Mouse (Mus musculus) kidney, embryonic 16.5 days (tissue): Measurements from ENCODE around the gene Crb2. TPM values are rescaled to one million over a fixed set of nuclear protein-coding genes. Genes with fewer than 3 reads are reported as not detected.

Experiments used
- ATAC-seq: fragments of 200-750 bp; cut with Nextera tagmentation; 2 replicates; pipeline ENCODE4 v1.8.0; 2017; ENCODE audit warnings: moderate TSS enrichment; ENCODE audit not compliant: low FRiP score, low TSS enrichment
- H3K27ac ChIP-seq: fragments of 300-500 bp; sonication (generic); 2 replicates; pipeline ENCODE4 v1.5.1; 2014; ENCODE audit warnings: low read length
- H3K27me3 ChIP-seq: fragments of 300-500 bp; sonication (generic); 2 replicates; pipeline ENCODE4 v1.6.1; 2014; ENCODE audit warnings: low read length, control low read depth, mixed read lengths; ENCODE audit not compliant: insufficient read depth
- H3K36me3 ChIP-seq: fragments of 300-500 bp; sonication (generic); 2 replicates; pipeline ENCODE4 v1.6.1; 2014; ENCODE audit warnings: low read length, control low read depth, mixed read lengths; ENCODE audit not compliant: insufficient read depth
- H3K4me1 ChIP-seq: fragments of 300-500 bp; sonication (generic); 2 replicates; pipeline ENCODE4 v1.6.1; 2014; ENCODE audit warnings: low read length, control low read depth, mixed read lengths; ENCODE audit not compliant: insufficient read depth
- H3K4me2 ChIP-seq: fragments of 300-500 bp; sonication (generic); replicated peaks from 2 replicates; pipeline ENCODE4 v1.6.1; 2014; ENCODE audit warnings: low read depth, low read length
- H3K4me3 ChIP-seq: fragments of 300-500 bp; sonication (generic); 2 replicates; pipeline ENCODE4 v1.5.1; 2014; ENCODE audit warnings: mild to moderate bottlenecking, low read length
- H3K9ac ChIP-seq: fragments of 300-500 bp; sonication (generic); replicated peaks from 2 replicates; pipeline ENCODE4 v1.6.1; 2014; ENCODE audit warnings: low read length
- H3K9me3 ChIP-seq: fragments of 300-500 bp; sonication (generic); 2 replicates; pipeline ENCODE4 v1.6.1; 2016; ENCODE audit warnings: low read length, control low read depth
- WGBS: fragments of 180-500 bp; shearing (Covaris S2); extraction: QIAGEN DNeasy Blood & Tissue Kit; methylation state at CpG from one replicate; pipeline ENCODE4 v1.1.7; 2014; 5-methylcytosine and 5-hydroxymethylcytosine counted together
- polyA plus RNA-seq: library from polyadenylated mRNA; unstranded; fragments of >200 nt; fragmentation: Nextera tagmentation; extraction: Ambion mirVana; gene quantifications from 2 replicates; pipeline ENCODE4 v1.2.1, GENCODE M21; 2015

Crb2 gene
- 4.5 and 4.6 TPM in 2 replicates for polyA plus RNA-seq

- WGBS: 3% methylated on average over 16 of the region's 18 CpGs
These were observed at the start of gene Crb2 for GRCm38 (mm10) chr2:37776016-37776415. Crb2 (plus strand) TSS chr2:37776249.

GRCm38 (mm10) chr2:37731241-37731801 lies 44.7 kb upstream of the Crb2 start:
- 84% methylated on average over 5 of the region's 5 CpGs for WGBS
- H3K27me3 ChIP-seq: no peaks in the 10 kb centered on the region
- H3K4me2 ChIP-seq: no peak overlapping the region
- H3K4me3 ChIP-seq: no peak overlapping the region
- ATAC-seq: no peak
- H3K9ac ChIP-seq: no peak overlapping the region
- H3K27ac ChIP-seq: no peak overlapping the region
- no peaks in the 10 kb centered on the region for H3K36me3 ChIP-seq
- no peaks in the 10 kb centered on the region for H3K9me3 ChIP-seq
- H3K4me1 ChIP-seq: peaks cover 10% of the 10 kb centered on the region

More at GRCm38 (mm10) chr2:37776016-37776415, at the start of gene Crb2:
- peak; percentile 37 for ATAC-seq
- Histone ChIP-seq H3K9ac (peak within 1 kb of the TSS; percentile 47), H3K27me3 (peaks cover 11% of the 10 kb centered on the region; the same call in 1 of the 2 replicates), H3K4me1 (peaks cover 42% of the 10 kb centered on the region), H3K36me3 (no peaks in the 10 kb centered on the region), H3K4me3 (peak within 1 kb of the TSS; percentile 45), H3K4me2 (peak within 1 kb of the TSS; percentile 59), H3K27ac (no peak within 1 kb of the TSS), H3K9me3 (no peaks in the 10 kb centered on the region)

- Histone ChIP-seq H3K9ac (0 out of 2 replicates have a peak overlapping the region, but pooled peaks have one; percentile 25), H3K27ac (no peak overlapping the region), H3K4me1 (peaks cover 10% of the 10 kb centered on the region), H3K4me2 (peak overlapping the region; percentile 46), H3K4me3 (peak overlapping the region; percentile 12; the same call in 1 of the 2 replicates), H3K9me3 (no peaks in the 10 kb centered on the region), H3K36me3 (no peaks in the 10 kb centered on the region), H3K27me3 (no peaks in the 10 kb centered on the region)
- 24% methylated on average over 17 of the region's 17 CpGs for WGBS
- ATAC-seq: peak; percentile 78
These were observed 40.9 kb upstream of the Crb2 start for GRCm38 (mm10) chr2:37734979-37735806.

GRCm38 (mm10) chr2:37735807-37736188 lies 40.3 kb upstream of the Crb2 start:
- Histone ChIP-seq H3K4me3 (peak overlapping the region; percentile 12; the same call in 1 of the 2 replicates), H3K27me3 (no peaks in the 10 kb centered on the region), H3K9ac (no peak overlapping the region), H3K4me2 (peak overlapping the region; percentile 46), H3K4me1 (peaks cover 10% of the 10 kb centered on the region), H3K9me3 (no peaks in the 10 kb centered on the region), H3K27ac (no peak overlapping the region), H3K36me3 (no peaks in the 10 kb centered on the region)
- WGBS: 63% methylated on average over 1 of the region's 1 CpGs
- ATAC-seq: no peak

- WGBS: 47% methylated on average over 20 of the region's 20 CpGs
- Histone ChIP-seq H3K9ac (no peak overlapping the region), H3K27me3 (0 out of 2 replicates have a peak, but pooled peaks cover 2% of the 10 kb centered on the region), H3K4me3 (no peak overlapping the region), H3K4me1 (peaks cover 5% of the 10 kb centered on the region; the same call in 1 of the 2 replicates), H3K36me3 (no peaks in the 10 kb centered on the region), H3K27ac (no peak overlapping the region), H3K4me2 (no peak overlapping the region), H3K9me3 (no peaks in the 10 kb centered on the region)
- no peak for ATAC-seq
These were observed 34.1 kb upstream of the Crb2 start for GRCm38 (mm10) chr2:37741806-37742554.

- H3K4me3 ChIP-seq: no peak overlapping the region
- peaks cover 19% of the 10 kb centered on the region for H3K4me1 ChIP-seq
- H3K9me3 ChIP-seq: no peaks in the 10 kb centered on the region
- WGBS: 84% methylated on average over 10 of the region's 10 CpGs
- H3K36me3 ChIP-seq: no peaks in the 10 kb centered on the region
- H3K9ac ChIP-seq: no peak overlapping the region
- no peak overlapping the region for H3K4me2 ChIP-seq
- no peak overlapping the region for H3K27ac ChIP-seq
- 0 out of 2 replicates have a peak, but pooled peaks cover 2% of the 10 kb centered on the region for H3K27me3 ChIP-seq
- ATAC-seq: peak; percentile 20; the same call in 1 of the 2 replicates
These were observed 31.2 kb upstream of the Crb2 start for GRCm38 (mm10) chr2:37744773-37745395.

- peaks cover 19% of the 10 kb centered on the region for H3K4me1 ChIP-seq
- WGBS: 87% methylated on average over 5 of the region's 5 CpGs
- H3K27ac ChIP-seq: no peak overlapping the region
- no peak overlapping the region for H3K4me3 ChIP-seq
- H3K9ac ChIP-seq: no peak overlapping the region
- no peak overlapping the region for H3K4me2 ChIP-seq
- H3K27me3 ChIP-seq: 0 out of 2 replicates have a peak, but pooled peaks cover 2% of the 10 kb centered on the region
- ATAC-seq: no peak
- H3K9me3 ChIP-seq: no peaks in the 10 kb centered on the region
- H3K36me3 ChIP-seq: no peaks in the 10 kb centered on the region
These were observed 29.6 kb upstream of the Crb2 start for GRCm38 (mm10) chr2:37746293-37747049.

- Histone ChIP-seq H3K4me2 (no peak overlapping the region), H3K9me3 (no peaks in the 10 kb centered on the region), H3K4me1 (peaks cover 19% of the 10 kb centered on the region), H3K27me3 (no peaks in the 10 kb centered on the region), H3K9ac (no peak overlapping the region), H3K27ac (no peak overlapping the region), H3K36me3 (no peaks in the 10 kb centered on the region), H3K4me3 (no peak overlapping the region)
- no peak for ATAC-seq
- WGBS: 54% methylated on average over 2 of the region's 2 CpGs
These were observed 28.1 kb upstream of the Crb2 start for GRCm38 (mm10) chr2:37747909-37748308.
